Mouse (Mus musculus) CD8-positive naive resting alpha-beta T cell, adult 2 months (primary cell): Measurements from ENCODE around the gene Tmem141.
A peak's percentile ranks its signal among the peaks of the same experiment; 100 is the strongest.

Experiments
- DNase-seq, 2 experiments: peaks; one replicate each; pipeline ENCODE4 v3.0.0; 2022; ENCODE audit warnings: low read depth in 2 of 2, low spot score in 2 of 2

Gene Tmem141

GRCm38 (mm10) chr2:25621229-25622200 is at the start of gene Tmem141:
Gene Tmem141, minus strand, starts transcription at chr2:25622005.
- peak; percentile 52 to 61 for DNase-seq

GRCm38 (mm10) chr2:25666516-25666915 is 44.7 kb upstream of the Tmem141 start:
- no peak for DNase-seq

GRCm38 (mm10) chr2:25664125-25664524 is 42.3 kb upstream of the Tmem141 start:
- DNase-seq = no peak

DNA sequence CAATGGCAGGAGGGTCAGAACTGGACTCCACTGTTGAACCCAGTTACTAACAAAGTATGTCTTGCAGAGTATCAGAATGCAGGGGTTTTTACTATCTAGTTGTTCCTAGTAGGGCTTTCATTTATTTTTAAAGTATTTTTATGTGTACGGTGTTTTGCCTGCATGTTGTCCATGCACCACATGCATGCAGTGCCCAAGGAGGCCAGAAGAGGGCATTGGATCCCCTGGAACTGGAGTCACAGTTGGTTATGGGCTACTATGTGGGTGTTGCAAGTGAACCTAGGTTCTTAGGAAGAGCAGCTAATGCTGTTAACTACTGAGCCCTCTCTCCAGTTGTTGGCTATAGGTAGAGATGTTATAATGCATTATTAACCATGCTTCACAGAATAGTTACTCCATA is 41.7 kb upstream of the Tmem141 start:
- DNase-seq = peak; percentile 28 to 64

- no peak for DNase-seq
Observed at GRCm38 (mm10) chr2:25661245-25661970, 39.6 kb upstream of the Tmem141 start.

GRCm38 (mm10) chr2:25660279-25660678 is 38.5 kb upstream of the Tmem141 start:
- no peak for DNase-seq

- no peak for DNase-seq
Observed at GRCm38 (mm10) chr2:25657652-25658051, 35.8 kb upstream of the Tmem141 start, which contains the start of gene Lcn5. Gene Lcn5, plus strand, starts transcription at chr2:25657952.

DNA sequence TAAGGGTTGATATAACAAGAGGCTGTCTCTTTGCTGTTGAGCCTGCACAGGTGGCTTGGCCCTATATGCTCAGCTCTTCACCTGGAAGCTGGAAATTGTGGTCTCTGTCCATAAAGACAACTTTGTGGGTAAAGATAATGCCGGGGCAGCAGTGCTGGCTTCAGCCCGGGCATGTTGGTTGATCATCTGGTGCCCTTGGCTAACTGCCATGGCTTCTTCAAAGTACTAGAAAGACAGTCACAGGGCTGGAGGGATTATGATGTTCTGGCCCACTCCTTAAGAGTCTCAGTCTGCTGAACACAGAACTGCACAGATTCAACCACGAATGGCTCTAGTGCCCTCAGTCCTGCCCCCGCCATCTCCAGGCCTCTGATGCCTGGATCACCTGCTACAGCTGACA is 35.4 kb upstream of the Tmem141 start:
- no peak for DNase-seq

DNA sequence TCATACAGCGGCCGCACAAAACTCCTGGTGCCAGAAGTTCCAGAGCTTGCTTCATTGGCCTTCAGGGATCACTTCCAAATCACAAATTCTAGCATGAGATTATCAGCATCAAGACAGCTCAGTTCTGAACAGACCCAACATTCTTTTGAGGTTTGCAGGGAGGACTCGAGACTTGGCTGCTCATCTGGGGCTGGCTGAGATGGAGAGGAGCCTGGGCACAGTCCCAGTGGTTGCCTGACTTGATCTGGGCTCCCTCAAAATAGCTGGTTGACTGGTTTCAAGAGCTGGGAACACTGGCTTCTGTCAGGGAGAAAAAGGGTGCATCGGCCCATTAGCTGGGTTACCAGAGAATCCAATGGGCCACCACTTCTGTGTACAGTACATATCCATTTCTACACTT is 34.9 kb upstream of the Tmem141 start:
- no peak for DNase-seq

DNA sequence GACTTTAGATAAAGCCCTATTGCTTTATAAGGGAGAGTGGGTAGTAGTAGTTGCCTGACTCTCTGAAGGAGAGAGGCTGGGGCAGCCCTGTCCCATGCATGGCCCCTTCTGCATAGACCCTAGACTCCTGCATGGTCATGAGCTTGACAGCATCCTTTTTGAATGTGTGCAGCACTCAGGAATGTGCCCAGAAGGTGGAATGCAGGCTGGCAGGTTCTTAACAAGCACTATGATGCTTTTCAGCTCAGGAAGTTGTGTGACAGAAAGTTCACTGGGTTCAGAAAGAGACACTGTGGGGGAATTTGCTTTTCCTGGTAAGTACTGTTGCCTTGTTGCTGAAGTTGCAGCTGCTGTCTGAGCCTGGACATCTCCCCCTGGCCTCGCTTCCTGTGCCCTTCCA is 32.7 kb upstream of the Tmem141 start:
- no peak for DNase-seq

DNA sequence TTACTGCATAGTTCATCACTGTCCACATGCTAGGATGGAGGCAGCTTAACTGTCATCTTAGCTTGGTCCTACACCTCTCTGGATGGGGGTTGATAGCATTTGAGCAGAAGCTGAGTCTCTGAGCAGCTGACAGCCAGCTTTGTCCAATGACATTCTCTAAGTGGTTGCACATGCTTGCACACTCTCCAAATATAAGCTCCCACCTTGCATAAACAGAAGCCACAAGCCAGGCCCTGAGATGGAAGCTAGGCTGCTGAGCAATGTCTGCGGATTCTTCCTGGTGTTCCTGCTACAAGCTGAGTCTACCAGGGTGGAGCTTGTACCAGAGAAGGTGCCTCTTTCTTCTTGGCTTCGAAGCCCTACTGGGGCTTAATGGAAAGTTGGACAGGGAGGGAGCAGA is 31.1 kb upstream of the Tmem141 start, which contains the start of gene Lcn8:
Gene Lcn8 (plus strand): TSS at position 219 of the 400 bp plus-strand sequence.
- DNase-seq = no peak

GRCm38 (mm10) chr2:25639890-25640289 is 18.1 kb upstream of the Tmem141 start:
- peak in 1 of 2 experiments; percentile 49 for DNase-seq

DNA sequence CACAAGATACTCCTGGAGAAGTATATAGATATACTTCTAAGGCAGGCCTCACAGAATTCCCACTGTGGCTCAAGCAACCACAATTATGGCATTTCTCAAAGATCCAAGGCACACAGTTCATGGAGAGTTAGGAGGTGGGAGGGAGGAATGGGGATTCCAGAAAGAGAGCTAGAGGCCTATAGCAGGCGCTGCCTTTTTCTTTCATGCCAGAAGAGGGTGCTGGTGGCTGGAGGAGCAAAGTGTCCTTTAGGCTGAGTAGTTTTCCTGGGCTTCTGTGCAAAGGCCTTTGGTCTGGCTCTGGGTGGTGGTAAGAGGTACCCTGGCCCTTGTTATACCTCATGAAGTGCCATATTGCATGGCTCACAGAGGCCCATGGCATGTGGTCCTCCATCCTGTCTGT is 12.2 kb upstream of the Tmem141 start:
- DNase-seq = no peak

DNA sequence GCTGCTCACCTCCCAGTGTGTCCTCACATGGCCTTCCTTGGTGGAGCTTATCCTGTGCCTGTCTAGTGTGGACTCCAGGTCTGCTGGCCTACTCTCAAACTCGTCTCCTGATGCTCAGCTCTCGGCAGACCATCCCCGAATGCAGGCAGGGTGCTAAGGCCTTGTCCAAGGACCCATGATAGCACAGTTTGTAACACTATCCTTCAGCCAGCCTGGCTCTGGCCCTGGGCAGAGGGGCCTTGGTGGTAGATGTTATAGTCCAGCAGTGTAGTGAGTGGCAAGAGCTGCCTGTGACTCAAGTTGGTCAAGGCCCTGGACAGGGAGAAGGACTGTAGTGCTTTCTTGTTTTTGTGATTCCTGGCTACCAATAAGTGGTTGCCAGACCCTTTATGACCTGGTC is 11.8 kb upstream of the Tmem141 start:
- no peak for DNase-seq

DNA sequence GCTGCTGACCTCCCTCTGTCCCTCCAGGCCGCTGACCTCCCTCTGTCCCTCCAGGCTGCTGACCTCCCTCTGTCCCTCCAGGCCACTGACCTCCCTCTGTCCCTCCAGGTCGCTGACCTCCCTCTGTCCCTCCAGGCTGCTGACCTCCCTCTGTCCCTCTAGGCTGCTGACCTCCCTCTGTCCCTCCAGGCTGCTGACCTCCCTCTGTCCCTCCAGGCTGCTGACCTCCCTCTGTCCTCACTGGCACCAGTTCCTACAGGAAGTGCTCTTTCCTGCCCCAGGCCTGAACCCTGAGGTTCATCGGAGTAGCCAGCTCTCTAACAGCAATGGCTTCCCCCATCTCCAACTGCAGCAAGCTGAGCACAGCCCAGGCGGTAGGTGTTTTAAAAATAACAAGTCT is 6.9 kb upstream of the Tmem141 start:
- no peak for DNase-seq

DNA sequence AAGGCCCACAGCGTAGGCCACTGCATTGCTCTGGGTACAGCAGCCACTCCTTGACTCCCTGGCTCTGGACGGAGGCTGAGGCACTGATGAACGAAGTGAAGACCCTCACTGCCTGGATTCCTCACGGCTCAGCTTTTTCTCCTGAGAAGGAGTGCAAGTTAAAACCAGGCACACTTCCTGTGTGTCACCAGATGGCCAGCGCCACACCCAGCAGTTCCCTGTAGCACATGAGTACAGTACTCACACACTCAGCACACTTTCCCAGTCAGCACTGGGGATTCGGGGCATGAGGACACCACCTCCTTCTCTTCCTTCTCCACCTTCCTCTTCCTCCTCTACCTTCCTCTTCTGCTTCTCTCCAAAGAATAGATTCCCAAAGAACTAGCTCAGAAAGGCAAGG is 6.0 kb upstream of the Tmem141 start, which contains the start of gene Fcna:
Gene Fcna (minus strand): TSS at position 220 of the 400 bp plus-strand sequence.
- DNase-seq = no peak

- no peak for DNase-seq
Observed at GRCm38 (mm10) chr2:25625986-25626385, 4.2 kb upstream of the Tmem141 start.

DNA sequence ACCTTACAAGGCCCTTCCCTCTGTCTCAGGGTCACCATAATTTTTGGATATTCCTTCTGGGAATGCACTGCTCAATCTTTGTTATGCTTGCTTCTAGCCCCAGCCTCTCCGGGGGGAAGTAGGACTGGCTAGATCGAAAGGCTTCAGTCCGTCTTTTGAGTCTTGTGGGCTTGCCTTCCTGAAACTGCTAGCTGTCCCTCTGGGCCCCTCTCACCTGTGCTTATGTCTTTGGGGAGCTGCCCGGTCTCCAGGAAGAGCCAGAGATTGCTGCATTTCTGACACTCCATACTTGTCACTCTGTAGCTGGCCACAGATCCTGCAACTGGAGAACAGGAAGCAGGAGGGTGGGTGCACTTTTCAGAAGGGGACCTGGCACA is 965 bp downstream of the Tmem141 start:
- no peak for DNase-seq

DNA sequence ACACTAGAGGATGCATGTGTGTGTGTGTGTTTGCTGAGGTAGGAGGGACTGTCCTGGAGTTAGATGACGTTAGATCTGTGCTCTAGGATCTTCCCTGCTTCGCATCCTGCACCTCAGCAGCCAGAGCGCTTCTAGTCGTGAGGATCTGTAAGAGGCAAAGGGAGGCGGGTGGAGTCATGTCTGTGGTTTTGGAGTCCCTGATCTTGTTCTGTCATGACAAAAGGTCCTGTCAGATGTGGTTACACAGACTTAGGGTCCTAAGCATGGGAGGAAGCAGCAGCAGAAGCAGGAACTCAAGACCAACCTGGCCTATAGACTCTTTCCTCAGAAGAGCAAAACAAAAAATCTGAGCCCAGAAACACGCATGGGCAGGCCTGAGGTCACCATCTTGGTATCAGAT is 1.4 kb downstream of the Tmem141 start:
- DNase-seq = peak; percentile 23 to 46

DNA sequence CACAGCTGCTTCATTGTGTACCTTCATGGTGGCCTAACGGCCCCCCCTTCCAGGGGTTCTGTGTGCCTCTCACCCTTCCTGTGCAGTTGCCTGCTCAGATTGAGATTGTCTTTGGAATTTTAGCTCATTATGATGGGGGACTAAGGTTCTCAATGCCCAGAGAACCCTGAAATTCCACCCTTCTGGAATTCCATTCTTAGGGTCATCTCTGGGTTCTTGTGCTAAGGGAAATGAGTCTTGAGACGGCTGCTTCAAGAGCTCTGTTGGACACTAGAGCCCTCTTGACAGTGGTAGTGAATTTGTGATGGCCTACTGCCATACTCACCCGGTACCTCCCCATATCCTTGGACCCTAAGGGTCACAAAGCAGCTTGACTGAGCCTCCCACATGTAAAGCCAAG is 4.2 kb downstream of the Tmem141 start, which contains the start of gene Ccdc183:
Gene Ccdc183 (minus strand): TSS at position 101 of the 400 bp plus-strand sequence.
- no peak for DNase-seq

GRCm38 (mm10) chr2:25616398-25616797 is 5.4 kb downstream of the Tmem141 start:
- DNase-seq = no peak

DNA sequence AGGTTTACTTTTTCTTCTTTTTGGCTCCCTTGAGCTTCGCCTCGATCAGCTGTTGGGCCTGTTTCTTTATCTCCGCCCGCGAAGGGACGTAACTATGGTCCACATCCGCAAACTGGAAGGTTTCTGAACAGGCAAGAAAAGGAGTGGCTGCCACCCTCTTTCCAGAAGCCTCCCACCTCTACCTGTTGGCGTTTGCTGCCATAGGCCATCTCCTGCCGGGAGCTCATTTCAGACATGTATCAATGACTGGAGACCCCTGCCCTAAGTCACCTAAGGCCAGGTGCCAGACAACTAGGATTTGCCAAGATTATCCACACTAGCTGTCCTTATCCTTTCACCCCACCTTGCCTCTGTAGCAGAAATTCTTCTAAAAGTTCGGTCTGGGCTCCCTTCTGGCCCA is 13.1 kb downstream of the Tmem141 start:
- DNase-seq = no peak
